Mouse (Mus musculus) intestine, embryonic 15.5 days (tissue): ENCODE measurements around the gene Tbc1d2b. TPM values are rescaled to one million over a fixed set of nuclear protein-coding genes. Genes with fewer than 3 reads are reported as not detected.

Experiments used
- polyA plus RNA-seq: library from polyadenylated mRNA; unstranded; fragments of >200 nt; fragmentation: Nextera tagmentation; extraction: Ambion mirVana; gene quantifications from 2 replicates; pipeline ENCODE4 v1.2.1, GENCODE M21; 2015

The Tbc1d2b gene
- polyA plus RNA-seq, 1 experiment from 2014 or later, result 14.9 TPM

Other genes starting within 250 kb of the Tbc1d2b start
- gene Ctsh, start 216.7 kb downstream of the Tbc1d2b start, polyA plus RNA-seq, result 42.4 and 51.4 TPM in 2 replicates
- gene Morf4l1, start 156.0 kb downstream of the Tbc1d2b start, polyA plus RNA-seq, result 315 and 344 TPM in 2 replicates
- gene Adamts7, start 107.7 kb downstream of the Tbc1d2b start, polyA plus RNA-seq, result 13.6 and 14.1 TPM in 2 replicates